9 mouse cellular contexts compared by ENCODE assay signal in the genomic region with DNA sequence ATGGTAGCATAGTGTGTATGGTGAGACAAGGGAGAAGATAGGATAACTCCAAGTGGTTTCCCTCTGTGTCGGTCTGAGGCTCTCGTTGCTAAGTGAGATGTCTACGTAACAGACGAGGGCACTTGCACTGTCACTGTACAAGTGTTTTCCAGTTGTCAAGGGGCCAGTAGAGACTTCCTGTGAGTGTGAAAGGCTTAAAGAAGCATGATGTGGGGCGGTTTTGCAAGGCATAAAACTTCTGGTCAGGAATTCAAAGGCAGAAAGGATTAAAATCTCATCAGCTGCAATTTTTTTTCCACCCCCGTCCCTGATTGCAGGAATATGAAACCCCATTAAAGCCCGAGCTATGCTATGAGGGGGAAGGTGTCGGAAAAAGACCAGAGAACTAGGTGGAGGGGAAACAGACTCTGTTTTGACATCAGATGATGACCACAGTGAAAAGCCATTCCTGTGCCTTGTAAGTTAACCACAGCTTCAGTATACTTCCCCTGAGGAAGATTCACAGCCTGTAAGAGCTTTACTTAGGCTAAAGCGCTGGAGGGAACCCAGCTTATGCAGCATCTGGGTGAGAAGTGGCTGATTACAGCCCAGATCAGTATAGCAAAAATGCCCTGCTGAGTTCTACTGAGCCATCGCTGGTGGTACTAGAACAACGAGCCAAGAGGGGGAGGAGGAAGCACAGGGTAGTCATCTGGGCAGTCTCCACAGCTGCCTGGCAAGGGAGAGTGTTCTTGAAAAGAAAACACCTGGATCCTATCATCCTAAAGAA. TPM values are rescaled to one million over a fixed set of nuclear protein-coding genes. Genes with fewer than 3 reads are reported as not detected.
DNase-seq lines count a peak whose midpoint lies in the region; ATAC-seq and TF ChIP-seq lines count a peak whose summit lies in the region.
"Had no signal": no experiment of that assay in that cellular context is flagged by ENCODE, and none has a peak within 500 bp of the region (broad histone marks: within the 10 kb centered on the region; RNA-seq: fewer than 3 reads in every experiment).

No protein-coding gene starts in this region.

- no peak for DNase-seq in heart, adult 2 months
- no peak for DNase-seq in liver, postnatal 0 days
- no peak for DNase-seq in liver, embryonic 11.5 days (ENCODE audit: low spot score)
- DNase-seq in embryonic facial prominence, embryonic 14.5 days (ENCODE audit: low spot score) = no peak
- DNase-seq in midbrain, postnatal 0 days (ENCODE audit: low spot score) = no peak
- no peak for DNase-seq in layer of hippocampus, adult 9-10 months (ENCODE audit: low spot score)
- DNase-seq in forebrain, embryonic 14.5 days (ENCODE audit: low spot score) = no peak
- DNase-seq: cerebellum, adult 9-11 months had no signal

- TF ChIP-seq POLR2A in heart, adult 2 months (IDR thresholded peaks at IDR 0.05; ENCODE audit: insufficient read depth, low read depth, low read length) = no peak

- peaks cover 16% of the 10 kb centered on the region for H3K36me3 ChIP-seq in heart, adult 2 months (ENCODE audit: control insufficient read depth, insufficient read depth, low read length)
- H3K36me3 ChIP-seq in heart, embryonic 12.5 days = no peaks in the 10 kb centered on the region
- no peaks in the 10 kb centered on the region for H3K36me3 ChIP-seq in liver, postnatal 0 days (replicated peaks; ENCODE audit: insufficient read depth, low read length)
- H3K36me3 ChIP-seq in liver, embryonic 11.5 days (ENCODE audit: control insufficient read depth, insufficient read depth, low read length) = no peaks in the 10 kb centered on the region
- no peaks in the 10 kb centered on the region for H3K36me3 ChIP-seq in embryonic facial prominence, embryonic 14.5 days (ENCODE audit: control insufficient read depth, insufficient read depth, low read length)
- H3K36me3 ChIP-seq in midbrain, postnatal 0 days (ENCODE audit: insufficient read depth, low read length) = no peaks in the 10 kb centered on the region
- H3K36me3 ChIP-seq in forebrain, embryonic 14.5 days (ENCODE audit: control insufficient read depth, insufficient read depth, low read length) = no peaks in the 10 kb centered on the region

- H3K27ac ChIP-seq in heart, adult 2 months = peak overlapping the region; percentile 78
- H3K27ac ChIP-seq in heart, embryonic 12.5 days (ENCODE audit: poor library complexity, severe bottlenecking) = no peak overlapping the region
- peak overlapping the region; percentile 51; the same call in 1 of the 2 replicates for H3K27ac ChIP-seq in liver, postnatal 0 days (ENCODE audit: low read depth)
- H3K27ac ChIP-seq in liver, embryonic 11.5 days (ENCODE audit: low read depth, low read length) = no peak overlapping the region
- H3K27ac ChIP-seq in embryonic facial prominence, embryonic 14.5 days (replicated peaks; ENCODE audit: low read depth, low read length) = no peak overlapping the region
- H3K27ac ChIP-seq in midbrain, postnatal 0 days (ENCODE audit: low read depth, low read length) = no peak overlapping the region
- H3K27ac ChIP-seq in forebrain, embryonic 14.5 days (ENCODE audit: low read depth, low read length) = no peak overlapping the region

- no peaks in the 10 kb centered on the region for H3K9me3 ChIP-seq in heart, embryonic 12.5 days (replicated peaks)
- H3K9me3 ChIP-seq in liver, postnatal 0 days (ENCODE audit: low read length) = no peaks in the 10 kb centered on the region
- H3K9me3 ChIP-seq in liver, embryonic 11.5 days (ENCODE audit: control insufficient read depth, low read length) = no peaks in the 10 kb centered on the region
- H3K9me3 ChIP-seq in embryonic facial prominence, embryonic 14.5 days (ENCODE audit: control insufficient read depth, low read length) = no peaks in the 10 kb centered on the region
- no peaks in the 10 kb centered on the region for H3K9me3 ChIP-seq in midbrain, postnatal 0 days (ENCODE audit: low read length)
- H3K9me3 ChIP-seq in forebrain, embryonic 14.5 days (replicated peaks; ENCODE audit: control insufficient read depth, low read length) = no peaks in the 10 kb centered on the region

- intact Hi-C loops in heart, adult 2 months (cut with DNase I) = no loop called here

- WGBS in heart, adult 2 months = 37% methylated on average over 11 of the region's 11 CpGs
- WGBS in heart, embryonic 12.5 days = 33% methylated on average over 11 of the region's 11 CpGs
- 27% methylated on average over 11 of the region's 11 CpGs for WGBS in liver, postnatal 0 days (ENCODE audit: insufficient replicate concordance)
- WGBS in liver, embryonic 11.5 days = 38% methylated on average over 11 of the region's 11 CpGs
- WGBS in embryonic facial prominence, embryonic 14.5 days = 47% methylated on average over 11 of the region's 11 CpGs
- WGBS in midbrain, postnatal 0 days = 73% methylated on average over 11 of the region's 11 CpGs
- 72% methylated on average over 11 of the region's 11 CpGs for WGBS in forebrain, embryonic 14.5 days

- no peak for TF ChIP-seq EP300 in heart, adult 2 months (IDR thresholded peaks at IDR 0.05; ENCODE audit: insufficient read depth, low read depth, low read length)
- no peak for TF ChIP-seq EP300 in liver, postnatal 0 days (IDR thresholded peaks at IDR 0.05; ENCODE audit: low read depth)

- H3K4me3 ChIP-seq in heart, adult 2 months = no peak overlapping the region
- no peak overlapping the region for H3K4me3 ChIP-seq in heart, embryonic 12.5 days
- H3K4me3 ChIP-seq in liver, postnatal 0 days (ENCODE audit: low read depth, low read length) = no peak overlapping the region
- no peak overlapping the region for H3K4me3 ChIP-seq in liver, embryonic 11.5 days (ENCODE audit: low read depth, low read length)
- H3K4me3 ChIP-seq in embryonic facial prominence, embryonic 14.5 days (ENCODE audit: low read depth, low read length) = no peak overlapping the region
- no peak overlapping the region; the same call in 1 of the 2 replicates for H3K4me3 ChIP-seq in midbrain, postnatal 0 days (ENCODE audit: low read depth, low read length)
- no peak overlapping the region for H3K4me3 ChIP-seq in forebrain, embryonic 14.5 days (ENCODE audit: low read depth, low read length)

- H3K4me2 ChIP-seq in heart, embryonic 12.5 days = no peak overlapping the region
- H3K4me2 ChIP-seq in liver, postnatal 0 days (ENCODE audit: low read depth, low read length) = 0 out of 2 replicates have a peak overlapping the region, but pooled peaks have one; percentile 26
- no peak overlapping the region for H3K4me2 ChIP-seq in liver, embryonic 11.5 days
- H3K4me2 ChIP-seq in embryonic facial prominence, embryonic 14.5 days (ENCODE audit: low read depth, low read length) = peak overlapping the region; percentile 90
- H3K4me2 ChIP-seq in midbrain, postnatal 0 days (ENCODE audit: low read depth, low read length, poor library complexity, severe bottlenecking) = peak overlapping the region; percentile 85
- H3K4me2 ChIP-seq in forebrain, embryonic 14.5 days (ENCODE audit: low read length) = no peak overlapping the region

- no peaks in the 10 kb centered on the region; the same call in 1 of the 2 replicates for H3K27me3 ChIP-seq in heart, adult 2 months (ENCODE audit: control insufficient read depth, insufficient read depth, low read length)
- peaks cover 52% of the 10 kb centered on the region for H3K27me3 ChIP-seq in heart, embryonic 12.5 days (replicated peaks)
- peaks cover 19% of the 10 kb centered on the region for H3K27me3 ChIP-seq in liver, postnatal 0 days (ENCODE audit: insufficient read depth, low read length)
- peaks cover 36% of the 10 kb centered on the region for H3K27me3 ChIP-seq in liver, embryonic 11.5 days (replicated peaks; ENCODE audit: control insufficient read depth, insufficient read depth, low read length)
- H3K27me3 ChIP-seq in embryonic facial prominence, embryonic 14.5 days (replicated peaks; ENCODE audit: control insufficient read depth, insufficient read depth, low read length) = peaks cover 25% of the 10 kb centered on the region
- peaks cover 9% of the 10 kb centered on the region; the same call in 1 of the 2 replicates for H3K27me3 ChIP-seq in midbrain, postnatal 0 days (ENCODE audit: insufficient read depth, low read length)
- H3K27me3 ChIP-seq in forebrain, embryonic 14.5 days (replicated peaks; ENCODE audit: control insufficient read depth, insufficient read depth, low read length) = peaks cover 20% of the 10 kb centered on the region

- peak overlapping the region; percentile 14; the same call in 1 of the 2 replicates for H3K9ac ChIP-seq in heart, adult 2 months (ENCODE audit: low read depth, low read length)
- no peak overlapping the region for H3K9ac ChIP-seq in heart, embryonic 12.5 days
- no peak overlapping the region; the same call in 1 of the 2 replicates for H3K9ac ChIP-seq in liver, postnatal 0 days (replicated peaks)
- H3K9ac ChIP-seq in liver, embryonic 11.5 days (ENCODE audit: low read depth, low read length) = no peak overlapping the region
- H3K9ac ChIP-seq in embryonic facial prominence, embryonic 14.5 days (ENCODE audit: low read depth, low read length) = no peak overlapping the region
- H3K9ac ChIP-seq in midbrain, postnatal 0 days (replicated peaks; ENCODE audit: low read length, poor library complexity, severe bottlenecking) = no peak overlapping the region
- H3K9ac ChIP-seq in forebrain, embryonic 14.5 days (ENCODE audit: low read length) = no peak overlapping the region

- H3K4me1 ChIP-seq in heart, adult 2 months (ENCODE audit: control insufficient read depth, insufficient read depth, low read length) = peaks cover 22% of the 10 kb centered on the region
- H3K4me1 ChIP-seq in heart, embryonic 12.5 days (replicated peaks) = peaks cover 34% of the 10 kb centered on the region
- peaks cover 20% of the 10 kb centered on the region for H3K4me1 ChIP-seq in liver, postnatal 0 days (ENCODE audit: insufficient read depth)
- no peaks in the 10 kb centered on the region for H3K4me1 ChIP-seq in liver, embryonic 11.5 days (replicated peaks; ENCODE audit: control insufficient read depth, insufficient read depth, low read length)
- peaks cover 17% of the 10 kb centered on the region; the same call in 1 of the 2 replicates for H3K4me1 ChIP-seq in embryonic facial prominence, embryonic 14.5 days (ENCODE audit: control insufficient read depth, insufficient read depth, low read length)
- H3K4me1 ChIP-seq in midbrain, postnatal 0 days (ENCODE audit: insufficient read depth, low read length) = peaks cover 13% of the 10 kb centered on the region; the same call in 1 of the 2 replicates
- no peaks in the 10 kb centered on the region for H3K4me1 ChIP-seq in forebrain, embryonic 14.5 days (ENCODE audit: control insufficient read depth, insufficient read depth, low read length)

- no peak for ATAC-seq in heart, embryonic 12.5 days (ENCODE audit: insufficient number of reproducible peaks, low FRiP score)
- no peak for ATAC-seq in liver, postnatal 0 days
- ATAC-seq in liver, embryonic 11.5 days (replicated peaks; ENCODE audit: low FRiP score) = no peak; the same call in 1 of the 2 replicates
- peak; percentile 21; the same call in 1 of the 2 replicates for ATAC-seq in embryonic facial prominence, embryonic 14.5 days (ENCODE audit: low read depth)
- ATAC-seq in midbrain, postnatal 0 days (ENCODE audit: low FRiP score) = no peak
- no peak for ATAC-seq in forebrain, embryonic 14.5 days

- TF ChIP-seq CTCF in heart, adult 2 months (IDR thresholded peaks at IDR 0.05) = no peak
- TF ChIP-seq CTCF in liver, postnatal 0 days (IDR thresholded peaks at IDR 0.05; ENCODE audit: low read depth) = no peak
- no peak for TF ChIP-seq CTCF in midbrain, postnatal 0 days (IDR thresholded peaks at IDR 0.05)

- H3K79me2 ChIP-seq in heart, adult 2 months (replicated peaks; ENCODE audit: control insufficient read depth, insufficient read depth, low read length) = no peaks in the 10 kb centered on the region

RNA-seq across cellular contexts. Expression of a gene that starts 2.1 kb away (rescaled TPM):
- total RNA-seq in heart, adult 2 months (2021) = 1 to 10 TPM; 1.1 to 2.0 TPM
- polyA plus RNA-seq in heart, adult 2 months (2012; rRNA removed) = 1.4 and 2.4 TPM in 2 replicates
- polyA plus RNA-seq in heart, embryonic 12.5 days (2016; fragmentation: Nextera tagmentation; extraction: Ambion mirVana) = 0.93 and 0.95 TPM in 2 replicates
- not detected in 2 replicates for polyA plus RNA-seq in liver, postnatal 0 days (2015; fragmentation: Nextera tagmentation; extraction: Ambion mirVana)
- polyA plus RNA-seq in liver, embryonic 11.5 days (2014; fragmentation: Nextera tagmentation; extraction: Ambion mirVana) = 0.42 and 0.43 TPM in 2 replicates
- 4.1 and 4.9 TPM in 2 replicates for polyA plus RNA-seq in embryonic facial prominence, embryonic 14.5 days (2014; fragmentation: Nextera tagmentation; extraction: Ambion mirVana)
- total RNA-seq in midbrain, postnatal 0 days (2014; rRNA removed) = 13.5 and 14.0 TPM in 2 replicates
- polyA plus RNA-seq in midbrain, postnatal 0 days (2015; fragmentation: Nextera tagmentation; extraction: Ambion mirVana) = 2.7 TPM in 2 replicates
- 1.7 and 2.5 TPM in 2 replicates for polyA plus RNA-seq in forebrain, embryonic 14.5 days (2014; fragmentation: Nextera tagmentation; extraction: Ambion mirVana)

RNA-seq across cellular contexts. Expression of a gene that starts 10.8 kb away (rescaled TPM):
- total RNA-seq in heart, adult 2 months (2021) = 10 to 100 TPM; 41.7 to 47.8 TPM
- polyA plus RNA-seq in heart, adult 2 months (2012; rRNA removed) = 38.9 and 65.0 TPM in 2 replicates
- 13.0 and 14.1 TPM in 2 replicates for polyA plus RNA-seq in heart, embryonic 12.5 days (2016; fragmentation: Nextera tagmentation; extraction: Ambion mirVana)
- polyA plus RNA-seq in liver, postnatal 0 days (2015; fragmentation: Nextera tagmentation; extraction: Ambion mirVana) = 1.6 and 1.7 TPM in 2 replicates
- polyA plus RNA-seq in liver, embryonic 11.5 days (2014; fragmentation: Nextera tagmentation; extraction: Ambion mirVana) = 4.6 and 5.2 TPM in 2 replicates
- 29.7 and 31.4 TPM in 2 replicates for polyA plus RNA-seq in embryonic facial prominence, embryonic 14.5 days (2014; fragmentation: Nextera tagmentation; extraction: Ambion mirVana)
- total RNA-seq in midbrain, postnatal 0 days (2014; rRNA removed) = 26.1 and 34.3 TPM in 2 replicates
- polyA plus RNA-seq in midbrain, postnatal 0 days (2015; fragmentation: Nextera tagmentation; extraction: Ambion mirVana) = 14.7 and 15.6 TPM in 2 replicates
- 7.2 and 9.0 TPM in 2 replicates for polyA plus RNA-seq in forebrain, embryonic 14.5 days (2014; fragmentation: Nextera tagmentation; extraction: Ambion mirVana)

RNA-seq across cellular contexts. Expression of a gene that starts 46.2 kb away (rescaled TPM):
- total RNA-seq in heart, adult 2 months (2021) = 10 to 100 TPM; 47.8 to 51.8 TPM
- polyA plus RNA-seq in heart, adult 2 months (2012; rRNA removed) = 28.1 and 52.2 TPM in 2 replicates
- 27.3 and 28.6 TPM in 2 replicates for polyA plus RNA-seq in heart, embryonic 12.5 days (2016; fragmentation: Nextera tagmentation; extraction: Ambion mirVana)
- 2.7 and 3.3 TPM in 2 replicates for polyA plus RNA-seq in liver, postnatal 0 days (2015; fragmentation: Nextera tagmentation; extraction: Ambion mirVana)
- polyA plus RNA-seq in liver, embryonic 11.5 days (2014; fragmentation: Nextera tagmentation; extraction: Ambion mirVana) = 4.6 and 5.0 TPM in 2 replicates
- polyA plus RNA-seq in embryonic facial prominence, embryonic 14.5 days (2014; fragmentation: Nextera tagmentation; extraction: Ambion mirVana) = 14.0 and 14.6 TPM in 2 replicates
- total RNA-seq in midbrain, postnatal 0 days (2014; rRNA removed) = 16.9 and 23.0 TPM in 2 replicates
- 4.1 and 4.5 TPM in 2 replicates for polyA plus RNA-seq in midbrain, postnatal 0 days (2015; fragmentation: Nextera tagmentation; extraction: Ambion mirVana)
- polyA plus RNA-seq in forebrain, embryonic 14.5 days (2014; fragmentation: Nextera tagmentation; extraction: Ambion mirVana) = 8.5 and 8.6 TPM in 2 replicates

Comparison
In these comparisons a context has a peak if more than half of its experiments do, and no peak if none do; other contexts are left out.
1. H3K27ac ChIP-seq: peak in heart, adult 2 months (single experiment) and liver, postnatal 0 days (single experiment); none in heart, embryonic 12.5 days (single experiment), liver, embryonic 11.5 days (single experiment), embryonic facial prominence, embryonic 14.5 days (single experiment), midbrain, postnatal 0 days (single experiment) and forebrain, embryonic 14.5 days (single experiment).
2. H3K4me2 ChIP-seq: peak in liver, postnatal 0 days (single experiment), embryonic facial prominence, embryonic 14.5 days (single experiment) and midbrain, postnatal 0 days (single experiment); none in heart, embryonic 12.5 days (single experiment), liver, embryonic 11.5 days (single experiment) and forebrain, embryonic 14.5 days (single experiment).